Mouse (Mus musculus) spleen, postnatal 36 days (tissue): ENCODE measurements around the gene Pde1c.

Source experiments
- DNase-seq, 2 experiments: peaks; one replicate each; pipeline ENCODE4 v3.0.0; 2022; ENCODE audit warnings: low spot score in 2 of 2, mixed read lengths in 1 of 2

Gene Pde1c

DNA sequence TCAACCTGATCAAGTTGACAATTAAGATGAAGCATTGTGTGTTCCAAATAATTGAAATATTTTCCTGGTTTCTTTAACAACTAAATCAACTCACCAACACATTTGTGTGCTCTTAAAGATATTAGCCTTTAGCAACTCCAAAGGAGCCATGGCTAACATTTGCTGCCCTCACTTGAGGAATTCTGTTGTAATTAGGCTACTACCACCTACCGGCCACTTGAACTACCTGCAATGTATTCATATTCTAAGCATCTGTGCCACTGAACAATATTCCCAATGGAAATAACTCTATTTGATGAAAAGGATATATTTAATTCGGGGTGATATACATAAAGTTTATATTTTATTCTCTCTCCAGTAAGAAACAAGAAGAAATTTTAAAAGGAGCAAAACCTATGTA is 121.0 kb downstream of the Pde1c start:
- no peak for DNase-seq

DNA sequence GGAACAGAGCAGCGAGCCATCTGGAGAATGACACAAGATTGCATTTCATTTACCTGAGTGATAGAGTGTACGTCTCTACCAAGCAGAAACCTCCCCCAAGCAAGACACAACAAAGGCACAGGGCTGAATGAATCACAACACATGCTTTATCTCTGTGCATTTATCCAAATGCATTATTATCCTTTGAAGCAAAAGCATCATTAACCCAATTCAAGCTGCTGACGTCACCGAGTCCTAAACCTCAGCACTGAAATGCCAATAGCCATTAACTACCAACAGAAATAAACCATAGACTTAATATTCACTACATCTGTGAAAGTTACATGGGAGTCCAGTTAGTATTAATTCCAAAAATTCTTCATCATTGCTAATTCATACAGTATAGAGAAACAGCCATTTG is 127.4 kb downstream of the Pde1c start:
- DNase-seq = no peak

DNA sequence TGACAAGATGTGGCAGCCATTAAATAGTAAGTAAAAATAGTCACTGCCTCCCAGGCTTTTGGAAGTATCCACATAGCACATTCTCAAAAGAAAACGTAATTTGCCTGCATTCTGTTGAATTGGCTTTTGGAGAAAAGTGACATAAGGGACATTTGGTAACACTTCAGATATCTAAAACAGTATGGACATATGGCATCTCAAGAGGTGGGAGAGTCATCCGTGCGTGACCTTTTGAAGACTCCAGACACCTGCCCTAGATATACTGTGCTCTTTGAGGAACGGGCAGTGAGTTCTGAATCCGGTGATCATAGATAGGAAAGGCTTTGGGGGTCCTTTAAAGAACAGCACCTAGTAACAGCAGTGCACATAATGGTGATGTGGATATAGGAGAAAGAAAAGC is 143.1 kb downstream of the Pde1c start:
- no peak for DNase-seq

DNA sequence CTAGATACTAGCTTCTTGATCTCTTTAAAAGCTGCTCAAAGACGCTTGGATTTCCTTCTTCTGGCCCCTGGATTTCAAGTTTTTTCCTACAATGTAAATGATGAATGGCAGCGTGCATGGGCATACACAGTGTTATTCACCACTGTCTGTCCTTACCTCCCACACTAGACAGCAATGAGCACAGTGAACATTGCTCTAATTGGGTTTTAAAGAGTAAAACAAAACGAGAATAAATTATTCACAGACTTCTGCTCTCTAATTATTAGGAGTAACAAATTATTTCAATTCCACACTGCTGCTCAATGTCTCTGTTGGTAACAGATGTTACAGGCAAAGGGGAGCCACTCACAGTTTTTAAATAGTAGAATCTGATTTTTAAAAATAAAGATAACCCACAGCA is 146.0 kb downstream of the Pde1c start:
- DNase-seq = no peak

DNA sequence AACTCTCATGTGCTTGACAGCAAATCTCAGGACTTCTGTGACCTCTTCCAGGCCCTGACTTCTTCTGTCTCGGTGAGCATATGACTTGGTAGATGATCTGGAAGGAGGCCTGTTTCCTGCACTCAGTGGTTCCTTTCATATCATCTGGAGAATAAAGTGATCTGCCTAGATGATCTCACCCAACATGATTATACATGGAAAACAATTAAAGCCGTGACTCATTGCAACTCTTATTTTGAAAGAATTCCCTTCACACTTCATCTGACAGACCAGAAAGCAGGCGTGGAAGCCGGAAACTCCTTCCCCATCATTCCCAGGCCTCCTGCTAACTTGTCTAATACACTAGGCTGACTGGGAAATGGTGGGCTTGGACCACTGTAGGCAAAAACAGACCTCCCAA is 152.7 kb downstream of the Pde1c start:
- DNase-seq = no peak

DNA sequence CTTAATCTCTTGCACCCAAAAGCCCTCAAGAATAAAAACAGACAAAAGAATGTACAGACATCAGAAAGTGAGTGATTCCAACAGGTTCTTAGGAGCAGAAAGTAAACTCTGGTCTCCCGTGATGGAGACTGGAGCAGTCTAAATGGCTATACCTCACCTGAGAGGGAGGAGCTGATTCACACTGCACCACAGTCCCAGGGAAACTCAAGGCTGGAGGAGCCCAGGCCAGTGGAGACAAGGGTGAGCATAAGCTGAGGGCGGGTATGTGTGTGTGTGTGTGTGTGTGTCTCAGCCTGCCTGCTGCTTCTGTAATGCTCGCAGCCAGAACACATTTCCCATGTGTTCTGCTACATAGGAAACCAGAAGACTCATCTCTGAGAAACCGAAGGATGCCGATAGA is 179.7 kb downstream of the Pde1c start:
- no peak for DNase-seq

DNA sequence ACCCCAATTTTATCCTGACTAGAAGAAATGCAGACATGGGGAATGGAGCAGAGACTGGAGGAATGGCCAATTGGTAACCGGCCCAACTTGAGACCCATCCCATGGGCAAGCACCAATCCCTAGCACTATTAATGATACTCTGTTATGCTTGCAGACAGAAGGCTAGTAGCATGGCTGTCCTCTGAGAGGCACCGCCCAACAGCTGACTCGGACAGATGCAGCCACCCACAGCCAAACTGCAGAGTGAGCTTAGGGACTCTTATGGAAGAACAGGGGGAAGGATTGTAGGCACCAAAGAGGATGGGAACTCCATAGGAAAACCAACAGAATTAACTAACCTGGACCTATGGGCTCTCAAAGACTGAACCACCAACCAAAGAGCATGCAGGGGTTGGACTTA is 192.5 kb downstream of the Pde1c start:
- DNase-seq = no peak

DNA sequence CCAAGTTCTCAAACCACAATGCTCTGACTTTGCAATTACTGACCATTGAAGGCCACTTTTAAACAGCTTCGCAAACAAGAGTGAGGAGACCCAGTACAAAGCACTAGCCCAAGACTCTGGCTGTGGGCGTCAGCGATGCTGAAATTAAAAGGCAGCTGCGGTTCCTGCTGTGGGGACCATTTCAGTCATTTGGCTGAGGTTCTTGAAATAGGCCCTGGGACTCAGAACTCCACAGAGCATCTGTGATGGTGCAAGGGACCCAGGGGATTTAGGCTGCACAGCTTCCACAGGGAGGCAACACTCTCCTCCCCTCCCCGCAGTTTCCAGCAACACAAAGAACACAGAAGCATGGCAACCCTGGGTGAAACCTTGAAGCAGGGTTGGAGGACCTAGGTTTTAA is 194.7 kb downstream of the Pde1c start:
- DNase-seq = no peak

DNA sequence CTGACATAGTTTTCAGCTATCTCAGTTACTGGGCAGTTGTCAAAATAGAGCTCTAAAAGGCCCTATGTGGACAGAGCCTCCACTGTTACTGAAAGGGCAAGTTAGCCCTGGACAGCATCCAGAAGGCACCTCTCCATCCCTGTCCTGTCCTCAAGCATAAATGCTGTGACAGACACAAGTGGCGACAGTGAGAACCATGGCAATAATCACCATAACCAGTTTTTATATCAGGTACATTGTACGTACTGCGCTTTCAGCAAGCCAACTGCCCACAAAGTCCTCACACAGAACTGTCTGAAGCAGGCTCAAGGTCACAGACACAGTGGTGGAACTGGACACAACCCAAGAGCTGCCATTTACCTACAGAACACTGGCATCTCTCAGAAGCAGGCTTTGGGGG is 195.2 kb downstream of the Pde1c start:
- DNase-seq = no peak

DNA sequence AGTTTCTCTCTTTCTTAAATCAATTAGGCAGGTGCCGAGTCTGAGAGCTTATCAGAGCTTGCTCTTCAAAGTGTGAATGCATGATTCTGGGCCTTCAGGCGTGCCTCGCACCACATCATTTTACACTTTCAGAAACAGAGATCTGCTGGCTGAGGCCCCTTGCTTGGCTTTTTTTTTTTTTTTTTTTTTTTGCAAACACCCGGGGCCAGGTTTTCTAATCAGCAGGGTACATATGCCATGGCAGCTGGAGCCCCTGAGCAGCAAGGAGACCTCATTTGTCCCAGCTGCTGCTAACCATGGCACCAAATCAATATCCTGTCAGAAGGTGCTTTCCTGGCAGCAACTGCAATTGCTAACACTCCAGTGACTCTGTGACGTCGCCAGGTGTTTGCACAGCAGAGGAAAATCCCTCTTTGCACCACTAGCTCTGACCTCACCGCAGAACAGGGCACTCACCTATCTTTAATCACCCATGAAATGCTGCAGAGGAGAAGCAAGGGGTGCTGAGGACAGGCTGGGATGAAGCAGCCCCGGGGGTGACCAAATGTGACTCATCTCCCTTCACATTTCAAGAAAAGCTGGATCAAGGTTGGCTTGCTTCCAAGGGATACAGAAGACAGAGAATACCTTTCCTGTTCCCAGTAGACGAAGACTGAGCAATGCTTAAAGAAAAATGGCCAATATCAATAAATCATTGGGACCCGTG is 195.7 kb downstream of the Pde1c start:
- DNase-seq = no peak

DNA sequence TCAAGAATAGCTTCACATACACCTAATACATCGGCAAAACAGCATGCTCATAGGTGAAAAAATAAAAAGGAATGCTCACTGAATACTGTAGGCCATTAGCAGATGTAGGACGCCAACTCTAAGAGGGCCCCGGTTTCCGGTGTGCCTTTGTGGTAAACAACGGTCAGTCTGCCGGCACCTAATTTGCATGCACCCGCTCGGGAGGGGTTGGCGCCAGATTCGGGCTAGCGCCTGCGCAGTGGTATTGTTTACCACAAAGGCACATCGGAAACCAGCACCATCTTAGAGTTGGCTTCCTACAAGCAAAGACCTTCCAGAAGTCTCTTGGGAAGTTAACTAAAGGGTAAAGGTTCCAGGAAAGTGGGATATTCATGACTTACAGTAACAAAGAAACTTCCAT is 199.4 kb downstream of the Pde1c start:
- no peak for DNase-seq

DNA sequence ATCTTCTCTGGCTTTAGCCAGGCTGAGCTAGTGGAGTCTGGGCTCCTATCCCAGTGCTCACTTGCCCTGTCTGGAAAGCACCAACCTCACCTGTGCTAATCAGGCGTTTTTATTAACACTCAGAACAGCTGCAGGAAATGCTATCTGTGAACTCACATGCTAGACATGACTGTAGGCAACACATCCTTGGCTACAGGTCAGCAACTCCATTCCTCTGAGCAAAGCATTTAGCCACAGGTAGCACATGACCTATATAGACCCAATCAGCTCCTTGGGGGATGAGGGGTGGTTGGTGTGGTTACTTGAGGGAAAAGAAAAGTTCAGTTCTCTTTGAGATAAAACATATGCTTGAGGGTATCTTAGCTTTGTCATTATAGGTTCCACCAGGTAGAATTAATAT is 200.8 kb downstream of the Pde1c start:
- DNase-seq = no peak

DNA sequence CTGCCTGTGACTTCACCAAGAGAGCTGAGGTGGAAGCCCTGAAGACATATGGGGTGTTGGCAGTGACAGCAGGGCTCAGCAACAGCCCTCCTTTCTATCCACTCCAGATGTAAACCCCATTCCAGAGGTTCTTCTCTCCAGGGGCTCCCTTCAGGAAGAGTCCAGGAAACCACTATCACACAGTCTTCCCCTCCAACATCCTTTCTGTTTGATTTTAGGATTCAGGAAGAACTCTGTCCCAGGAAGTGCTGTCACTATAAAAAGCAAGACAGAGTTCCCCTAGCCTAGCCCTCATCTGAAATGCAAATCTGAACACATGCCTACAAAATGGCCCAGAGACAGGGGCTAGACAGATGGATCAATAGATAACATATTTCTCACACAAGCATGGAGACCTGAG is 201.6 kb downstream of the Pde1c start:
- DNase-seq = no peak

DNA sequence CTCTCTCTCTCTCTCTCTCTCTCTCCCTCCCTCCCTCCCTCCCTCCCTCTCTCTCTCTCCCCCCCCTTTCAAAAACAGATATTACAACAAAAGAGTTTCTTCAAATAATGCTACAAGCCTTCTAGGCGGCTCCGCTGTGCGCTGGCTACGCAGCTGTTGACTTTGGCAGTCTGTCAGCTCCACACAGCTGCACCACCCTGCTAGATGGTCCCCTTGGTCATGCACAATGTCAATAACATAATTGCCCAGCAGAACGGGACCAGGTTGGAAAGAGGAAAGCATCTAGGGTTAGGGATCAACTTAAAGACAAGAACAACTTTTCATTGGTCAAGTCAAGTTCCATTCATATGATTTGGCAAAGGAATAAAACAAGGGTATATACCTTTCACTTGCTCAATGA is 206.3 kb downstream of the Pde1c start:
- DNase-seq = no peak

DNA sequence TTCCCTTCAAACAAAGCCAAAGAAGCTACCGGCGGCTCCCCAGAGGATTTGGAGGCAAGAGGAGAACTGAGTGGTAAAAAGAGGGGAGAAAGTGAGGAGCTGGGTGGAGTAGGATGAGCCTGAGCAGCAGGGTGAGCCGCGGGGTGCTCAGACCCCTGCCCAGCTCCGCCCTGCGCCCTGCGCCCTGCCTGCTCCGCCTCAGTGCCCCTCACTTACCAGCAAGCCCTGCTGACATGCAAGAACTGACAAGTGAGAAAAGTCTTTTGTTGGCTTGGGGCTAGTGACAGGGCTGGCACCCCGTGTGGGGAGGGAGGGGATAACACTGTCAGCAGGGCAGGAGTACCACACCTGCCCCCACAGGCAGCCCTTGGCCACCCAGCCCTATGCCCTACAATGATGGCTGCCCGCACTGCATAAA is 206.8 kb downstream of the Pde1c start:
- DNase-seq = no peak

DNA sequence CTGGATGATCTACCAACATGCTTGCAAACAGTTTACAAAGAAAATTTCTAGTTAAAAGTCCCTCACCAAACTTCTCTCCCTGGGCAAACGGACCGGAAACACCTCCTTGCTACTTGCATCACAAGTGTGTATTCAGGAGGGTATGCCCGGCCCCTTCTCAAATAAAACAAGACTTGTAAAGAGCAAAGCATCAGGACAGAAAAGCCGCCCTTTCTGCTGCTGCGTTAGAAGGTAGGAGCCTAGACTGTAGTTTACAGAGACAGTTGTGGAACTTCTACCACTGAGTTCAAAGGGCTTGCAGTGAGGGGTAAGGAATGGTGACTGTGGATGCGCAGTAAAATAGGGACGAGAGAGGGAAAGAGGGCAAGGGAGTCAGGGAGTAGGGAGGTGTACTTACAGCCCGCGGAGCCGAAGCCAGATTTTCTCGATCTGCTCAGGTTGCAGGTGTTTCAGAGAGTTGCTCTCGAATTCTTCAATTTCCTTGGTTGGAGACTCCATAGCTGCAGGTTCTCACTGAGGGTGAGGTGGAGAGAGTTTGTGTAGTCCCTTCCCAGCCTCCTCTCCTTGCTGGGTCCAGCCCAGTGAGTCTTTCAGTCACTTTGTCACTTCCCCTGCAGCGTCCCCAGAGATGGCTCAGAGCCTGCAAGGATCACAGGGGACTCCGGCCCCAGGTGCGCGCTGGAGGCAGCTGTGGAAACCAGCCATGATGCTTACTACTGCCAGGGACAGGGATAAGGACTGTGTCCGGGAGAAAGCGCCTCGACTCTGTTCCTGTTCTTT is 207.4 kb downstream of the Pde1c start:
- no peak for DNase-seq

DNA sequence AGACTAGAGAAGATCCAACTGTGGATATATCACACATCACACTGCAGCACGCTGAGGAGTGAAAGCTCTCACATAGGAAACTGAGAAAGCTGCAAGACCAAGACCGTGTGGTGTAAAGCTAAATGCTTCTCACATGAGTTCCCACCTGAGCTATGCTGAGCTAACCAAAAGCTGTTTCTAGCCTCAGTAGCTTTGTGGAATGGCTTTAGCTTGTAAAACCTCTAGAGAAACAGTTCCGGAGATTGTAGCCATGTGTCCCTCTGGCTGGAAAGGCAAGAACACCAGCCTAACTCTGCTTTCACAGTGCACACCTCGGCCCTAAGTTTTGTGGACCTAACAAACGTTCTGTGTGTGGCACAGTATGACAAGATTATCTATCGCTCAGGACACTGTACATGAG is 208.8 kb downstream of the Pde1c start:
- DNase-seq = no peak

DNA sequence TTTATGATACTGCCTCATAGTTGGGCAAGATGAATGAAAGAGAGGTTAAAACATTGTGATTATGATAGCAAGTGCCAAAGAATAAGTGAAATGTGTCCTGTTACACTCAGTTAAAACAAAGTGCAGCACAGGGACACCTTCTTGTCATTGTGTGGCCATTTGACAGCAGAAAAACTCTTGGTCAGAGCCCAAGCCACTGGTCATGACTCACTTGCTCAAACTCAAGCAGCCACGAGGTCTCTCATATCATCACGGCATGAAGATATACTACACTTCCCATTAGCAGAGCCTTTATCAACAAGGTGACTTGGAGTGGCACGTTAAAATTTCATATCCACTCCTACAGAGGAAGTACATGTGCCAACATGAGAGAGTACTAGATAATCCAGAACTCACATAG is 209.8 kb downstream of the Pde1c start:
- DNase-seq = no peak

DNA sequence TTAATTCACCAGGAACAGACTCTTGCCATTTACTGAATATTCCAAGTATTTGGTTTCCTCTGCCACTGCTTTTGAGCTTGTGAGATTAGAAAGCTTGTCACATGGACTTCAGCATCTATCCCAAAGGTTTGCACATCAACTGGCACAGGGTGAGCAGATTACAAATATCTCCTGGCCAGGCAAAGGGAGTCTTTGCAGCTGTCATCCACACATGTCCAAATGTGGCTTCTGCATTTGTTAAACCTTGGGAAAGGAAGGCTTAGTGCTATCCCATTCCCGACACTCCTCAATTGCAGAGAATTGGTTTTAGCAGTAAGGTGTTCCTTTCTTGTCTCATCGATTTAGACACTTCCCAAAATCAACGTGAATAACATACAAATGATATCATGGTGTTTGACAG is 221.7 kb downstream of the Pde1c start:
- DNase-seq = no peak

DNA sequence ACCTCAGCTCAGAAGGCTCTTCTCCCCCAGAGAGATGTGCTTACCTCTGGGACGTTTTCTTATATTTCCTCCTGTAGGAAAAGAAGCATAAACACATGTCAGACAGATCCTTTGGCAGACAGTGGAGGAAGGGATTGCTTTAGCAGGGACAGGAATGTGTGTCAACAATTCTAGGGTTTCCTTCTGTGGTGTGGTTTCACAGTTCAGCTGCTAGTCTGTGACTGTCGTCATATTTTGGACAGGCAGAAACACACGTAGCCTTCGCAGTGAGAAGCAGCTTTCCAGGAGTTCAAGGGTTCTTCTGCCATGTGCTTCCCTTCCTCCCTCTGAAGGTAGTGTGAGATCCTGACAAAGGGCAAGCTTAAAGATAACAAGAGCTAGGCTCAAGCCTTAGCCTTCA is 223.8 kb downstream of the Pde1c start:
- DNase-seq = no peak

DNA sequence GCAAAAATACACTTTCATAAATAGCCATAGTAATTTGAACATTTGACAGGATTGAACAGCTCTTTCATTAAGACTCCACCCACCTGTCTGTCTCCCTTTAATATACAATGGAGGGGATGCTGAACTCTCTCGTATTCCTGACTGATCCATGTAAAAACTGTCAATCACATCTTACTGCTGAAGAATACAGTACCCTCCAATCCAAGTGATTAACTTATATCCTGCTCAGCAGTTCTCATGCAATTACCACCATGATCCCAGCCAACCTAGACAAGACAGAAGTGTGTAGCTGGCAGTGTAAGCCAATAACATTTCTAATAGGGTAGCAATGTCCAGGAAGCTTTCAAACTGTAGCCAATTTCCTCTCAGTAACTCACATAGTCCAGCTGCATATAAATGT is 226.9 kb downstream of the Pde1c start:
- no peak for DNase-seq

DNA sequence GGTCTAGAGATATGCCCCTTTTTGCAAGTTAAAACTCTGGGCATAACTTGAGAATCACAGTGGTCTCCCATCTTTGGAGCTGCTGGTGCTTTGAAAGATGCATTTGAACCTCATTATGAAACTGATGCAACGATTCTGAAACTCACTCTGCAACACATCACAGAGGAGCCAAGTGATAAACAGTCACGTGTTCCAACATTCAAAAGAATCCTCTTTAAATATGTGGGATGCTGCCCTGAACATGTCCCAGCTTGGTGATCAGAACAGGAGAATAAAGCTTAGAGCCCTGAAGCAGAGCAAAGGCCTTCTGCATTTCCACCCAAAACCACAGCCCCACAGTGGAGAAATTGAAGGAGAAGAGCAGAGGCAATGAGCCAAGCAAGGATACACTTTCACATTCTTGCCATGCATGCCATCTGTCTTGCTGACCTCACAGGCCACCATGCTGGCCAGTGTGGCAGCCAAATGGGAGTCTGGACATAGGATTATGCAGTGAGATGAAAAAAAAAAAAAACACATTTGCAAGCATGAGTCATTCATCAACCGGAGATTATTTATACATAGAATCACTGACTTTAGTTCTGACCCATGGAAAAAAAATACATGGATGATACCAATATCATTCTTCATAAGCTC is 233.0 kb downstream of the Pde1c start:
- DNase-seq = no peak

DNA sequence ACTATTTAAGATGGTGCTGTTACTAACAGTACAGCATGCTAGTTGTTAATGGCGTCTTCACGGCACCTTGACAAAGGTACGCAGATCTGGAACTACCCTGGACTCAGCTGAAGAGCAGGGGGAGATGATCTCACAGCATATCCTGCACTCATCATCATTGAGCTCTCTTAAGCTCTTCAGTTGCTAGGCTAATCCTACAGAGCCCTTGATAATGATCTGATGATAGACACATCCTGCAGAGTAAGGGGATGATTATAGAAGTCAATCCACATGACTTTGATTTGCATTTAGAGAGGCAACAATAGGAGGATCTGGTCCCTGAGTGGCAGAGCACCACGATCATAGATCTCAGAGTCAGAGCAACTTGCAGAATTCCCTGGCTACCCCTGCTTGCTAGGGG is 236.8 kb downstream of the Pde1c start:
- no peak for DNase-seq
